ENCODE assay signal across 8 mouse cellular contexts in genomic region chrX:9221206-9221605, GRCm38 (mm10). TPM values are rescaled to one million over a fixed set of nuclear protein-coding genes. Genes with fewer than 3 reads are reported as not detected.
DNase-seq lines count a peak whose midpoint lies in the region; ATAC-seq and TF ChIP-seq lines count a peak whose summit lies in the region.
"Had no signal": no experiment of that assay in that cellular context is flagged by ENCODE, and none has a peak within 500 bp of the region (broad histone marks: within the 10 kb centered on the region; RNA-seq: fewer than 3 reads in every experiment).

No protein-coding gene starts in this region.

- ATAC-seq in kidney, embryonic 15.5 days (replicated peaks; ENCODE audit: low FRiP score) = no peak
- no peak for ATAC-seq in limb, embryonic 14.5 days (ENCODE audit: low FRiP score, low read depth)

- H3K27ac ChIP-seq in kidney, adult 2 months (ENCODE audit: insufficient read depth, low read depth, low read length) = no peak overlapping the region
- no peak overlapping the region for H3K27ac ChIP-seq in kidney, embryonic 15.5 days
- H3K27ac ChIP-seq in CH12.LX (ENCODE audit: insufficient read depth, low read depth) = no peak overlapping the region
- no peak overlapping the region for H3K27ac ChIP-seq in embryonic facial prominence, embryonic 10.5 days (replicated peaks)
- H3K27ac ChIP-seq in limb, embryonic 14.5 days (replicated peaks; ENCODE audit: low read depth, low read length) = no peak overlapping the region

- peak; percentile 56 for TF ChIP-seq RAD21 in CH12.LX (IDR thresholded peaks at IDR 0.05; ENCODE audit: low read depth, low read length)

- H3K9ac ChIP-seq in kidney, embryonic 15.5 days = no peak overlapping the region
- H3K9ac ChIP-seq in CH12.LX (ENCODE audit: insufficient read depth, low read depth) = no peak overlapping the region
- H3K9ac ChIP-seq in limb, embryonic 14.5 days (ENCODE audit: low read depth, low read length, severe bottlenecking) = no peak overlapping the region

- peak; percentile 50 for TF ChIP-seq CTCF in kidney, adult 2 months (conservative IDR thresholded peaks at IDR 0.05; ENCODE audit: insufficient read depth, insufficient read length, low read depth, low read length)
- peak in 1 of 2 experiments; percentile 74; a peak in 2 of 4 replicates for TF ChIP-seq CTCF in CH12.LX (conservative IDR thresholded peaks at IDR 0.05 in 1 of 2, IDR thresholded peaks at IDR 0.05 in 1 of 2; ENCODE audit: low read depth in 2 of 2, low read length in 2 of 2)

- in situ Hi-C loops in CH12.LX (cut with MboI; ENCODE audit: low pct_ligation_motif_present, low pct_unique_long_range_greater_than_20kb, low sequenced_read_pairs) = no loop called here

- dilution Hi-C loops in CH12.LX (cut with MboI; ENCODE audit: extremely low pct_ligation_motif_present, extremely low pct_unique_long_range_greater_than_20kb, low sequenced_read_pairs) = no loop called here

- no peak for TF ChIP-seq EP300 in CH12.LX (IDR thresholded peaks at IDR 0.05; ENCODE audit: low read length)

- no peaks in the 10 kb centered on the region for H3K27me3 ChIP-seq in kidney, adult 2 months (replicated peaks; ENCODE audit: control insufficient read depth, insufficient read depth, low read length)
- no peaks in the 10 kb centered on the region for H3K27me3 ChIP-seq in kidney, embryonic 15.5 days
- H3K27me3 ChIP-seq in CH12.LX (replicated peaks) = no peaks in the 10 kb centered on the region
- H3K27me3 ChIP-seq in embryonic facial prominence, embryonic 10.5 days (replicated peaks; ENCODE audit: low read depth, poor library complexity, severe bottlenecking) = no peaks in the 10 kb centered on the region
- no peaks in the 10 kb centered on the region for H3K27me3 ChIP-seq in limb, embryonic 14.5 days (ENCODE audit: control insufficient read depth, insufficient read depth, low read length)

- H3K4me1 ChIP-seq in kidney, adult 2 months (ENCODE audit: control insufficient read depth, insufficient read depth, low read length) = no peaks in the 10 kb centered on the region
- no peaks in the 10 kb centered on the region for H3K4me1 ChIP-seq in kidney, embryonic 15.5 days
- peaks cover 0 to 10% of the 10 kb centered on the region in 2 experiments; a peak in 2 of 4 replicates for H3K4me1 ChIP-seq in CH12.LX (ENCODE audit: control insufficient read depth in 1 of 2, insufficient read depth in 2 of 2)
- no peaks in the 10 kb centered on the region for H3K4me1 ChIP-seq in embryonic facial prominence, embryonic 10.5 days
- H3K4me1 ChIP-seq in limb, embryonic 14.5 days (ENCODE audit: control insufficient read depth, insufficient read depth, low read length) = no peaks in the 10 kb centered on the region

- H3K9me3 ChIP-seq in kidney, embryonic 15.5 days (replicated peaks) = no peaks in the 10 kb centered on the region
- no peaks in the 10 kb centered on the region for H3K9me3 ChIP-seq in CH12.LX (replicated peaks; ENCODE audit: low read length)
- no peaks in the 10 kb centered on the region; the same call in 1 of the 2 replicates for H3K9me3 ChIP-seq in embryonic facial prominence, embryonic 10.5 days
- H3K9me3 ChIP-seq in limb, embryonic 14.5 days (ENCODE audit: control insufficient read depth, low read length) = no peaks in the 10 kb centered on the region

- DNase-seq in kidney, adult 2 months = peak; percentile 61
- DNase-seq in CH12.LX (ENCODE audit: extremely low read depth) (peak; percentile 61), R1 (ENCODE audit: low read depth, low spot score) (peak; percentile 66)
- DNase-seq in embryonic facial prominence, embryonic 10.5 days (ENCODE audit: low spot score) = peak; percentile 49
- peak; percentile 20 for DNase-seq in limb, embryonic 14.5 days (ENCODE audit: low spot score)
- peak; percentile 53 for DNase-seq in retina, postnatal 1 day

- H3K36me3 ChIP-seq in kidney, adult 2 months (ENCODE audit: control insufficient read depth, insufficient read depth, low read length) = no peaks in the 10 kb centered on the region
- H3K36me3 ChIP-seq in kidney, embryonic 15.5 days = no peaks in the 10 kb centered on the region
- no peaks in the 10 kb centered on the region for H3K36me3 ChIP-seq in CH12.LX (replicated peaks in 1 of 2; ENCODE audit: control insufficient read depth in 1 of 2, insufficient read depth in 1 of 2, low read length in 1 of 2)
- H3K36me3 ChIP-seq in embryonic facial prominence, embryonic 10.5 days (replicated peaks) = no peaks in the 10 kb centered on the region
- no peaks in the 10 kb centered on the region for H3K36me3 ChIP-seq in limb, embryonic 14.5 days (ENCODE audit: control insufficient read depth, insufficient read depth, low read length)

- 15% methylated on average over 6 of the region's 6 CpGs for WGBS in kidney, adult 2 months
- WGBS in kidney, embryonic 15.5 days = 33% methylated on average over 6 of the region's 6 CpGs
- WGBS in embryonic facial prominence, embryonic 10.5 days = 35% methylated on average over 6 of the region's 6 CpGs
- 35% methylated on average over 6 of the region's 6 CpGs for WGBS in limb, embryonic 14.5 days

- no peaks in the 10 kb centered on the region for H3K79me2 ChIP-seq in CH12.LX (replicated peaks; ENCODE audit: control insufficient read depth, extremely low read depth, insufficient read depth, poor library complexity, severe bottlenecking)

- TF ChIP-seq POLR2A in kidney, adult 2 months (IDR thresholded peaks at IDR 0.05; ENCODE audit: low read depth, low read length) = no peak
- no peak for TF ChIP-seq POLR2A in CH12.LX (IDR thresholded peaks at IDR 0.05; ENCODE audit: low read depth, low read length)
- no peak for TF ChIP-seq POLR2A in limb, embryonic 14.5 days (IDR thresholded peaks at IDR 0.05; ENCODE audit: borderline replicate concordance, extremely low read depth, insufficient read depth, insufficient read length)

- H3K4me3 ChIP-seq in kidney, adult 2 months (ENCODE audit: insufficient read depth, low read depth, low read length) = no peak overlapping the region
- H3K4me3 ChIP-seq in kidney, embryonic 15.5 days (replicated peaks) = no peak overlapping the region
- no peak overlapping the region for H3K4me3 ChIP-seq in CH12.LX (replicated peaks in 1 of 3; ENCODE audit: low read depth in 2 of 3, low read length in 2 of 3, poor library complexity in 1 of 3)
- H3K4me3 ChIP-seq in embryonic facial prominence, embryonic 10.5 days = no peak overlapping the region
- H3K4me3 ChIP-seq in limb, embryonic 14.5 days (replicated peaks; ENCODE audit: low read length) = no peak overlapping the region

- H3K4me2 ChIP-seq in kidney, embryonic 15.5 days = no peak overlapping the region
- no peak overlapping the region for H3K4me2 ChIP-seq in CH12.LX (ENCODE audit: insufficient read depth, low read depth, poor library complexity, severe bottlenecking)
- H3K4me2 ChIP-seq in limb, embryonic 14.5 days (replicated peaks; ENCODE audit: low read depth, low read length, severe bottlenecking) = no peak overlapping the region

TF ChIP-seq in CH12.LX, 34 proteins besides CTCF, POLR2A, EP300 and RAD21:
- TF ChIP-seq SMC3 (IDR thresholded peaks at IDR 0.05; ENCODE audit: low read depth, low read length) (peak; percentile 71), NRF1 (IDR thresholded peaks at IDR 0.05; ENCODE audit: low read depth, low read length) (no peak)

RNA-seq across cellular contexts. Expression of gene Lancl3, which starts 21.5 kb away (rescaled TPM):
- polyA plus RNA-seq in kidney, adult 2 months (2012; rRNA removed) = 0.50 and 0.72 TPM in 2 replicates
- 0.99 and 1.3 TPM in 2 replicates for polyA plus RNA-seq in kidney, embryonic 15.5 days (2015; fragmentation: Nextera tagmentation; extraction: Ambion mirVana)
- not detected in 2 replicates for total RNA-seq in CH12.LX (2012; rRNA removed)
- total RNA-seq in CH12.LX (2014; rRNA removed) = not detected in 2 replicates
- 0.07 TPM in 1 of 2 replicates, not detected in the other for polyA plus RNA-seq in CH12.LX (2012; ENCODE audit: insufficient read length, low read depth)
- 0.26 and 0.43 TPM in 2 replicates for polyA plus RNA-seq in embryonic facial prominence, embryonic 10.5 days (2016; fragmentation: Nextera tagmentation; extraction: Ambion mirVana)
- polyA plus RNA-seq in limb, embryonic 14.5 days (2012; rRNA removed) = 0.29 and 0.60 TPM in 2 replicates
- 0.63 and 0.93 TPM in 2 replicates for polyA plus RNA-seq in limb, embryonic 14.5 days (2014; fragmentation: Nextera tagmentation; extraction: Ambion mirVana)

RNA-seq across cellular contexts. Expression of gene Gm14862, which starts 35.5 kb away (rescaled TPM):
- polyA plus RNA-seq in kidney, adult 2 months (2012; rRNA removed) = not detected in 2 replicates
- polyA plus RNA-seq in kidney, embryonic 15.5 days (2015; fragmentation: Nextera tagmentation; extraction: Ambion mirVana) = 0.27 TPM in 1 of 2 replicates, not detected in the other
- total RNA-seq in CH12.LX (2012; rRNA removed) = not detected in 2 replicates
- total RNA-seq in CH12.LX (2014; rRNA removed) = not detected in 2 replicates
- polyA plus RNA-seq in CH12.LX (2012; ENCODE audit: insufficient read length, low read depth) = not detected in 2 replicates
- polyA plus RNA-seq in embryonic facial prominence, embryonic 10.5 days (2016; fragmentation: Nextera tagmentation; extraction: Ambion mirVana) = not detected in 2 replicates
- not detected in 2 replicates for polyA plus RNA-seq in limb, embryonic 14.5 days (2012; rRNA removed)
- not detected in 2 replicates for polyA plus RNA-seq in limb, embryonic 14.5 days (2014; fragmentation: Nextera tagmentation; extraction: Ambion mirVana)
- total RNA-seq: gastrocnemius, postnatal 4 days had no signal

RNA-seq across cellular contexts. Expression of gene Xk, which starts 51.4 kb away (rescaled TPM):
- polyA plus RNA-seq in kidney, adult 2 months (2012; rRNA removed) = 0.28 and 0.37 TPM in 2 replicates
- 1.4 and 2.2 TPM in 2 replicates for polyA plus RNA-seq in kidney, embryonic 15.5 days (2015; fragmentation: Nextera tagmentation; extraction: Ambion mirVana)
- total RNA-seq in CH12.LX (2012; rRNA removed) (0.68 and 0.88 TPM in 2 replicates), CH12.LX (2014; rRNA removed) (0.05 and 0.08 TPM in 2 replicates)
- polyA plus RNA-seq in CH12.LX (2012; ENCODE audit: insufficient read length, low read depth) = 0.35 and 0.44 TPM in 2 replicates
- polyA plus RNA-seq in embryonic facial prominence, embryonic 10.5 days (2016; fragmentation: Nextera tagmentation; extraction: Ambion mirVana) = 2.0 TPM in 2 replicates
- 0.84 and 0.95 TPM in 2 replicates for polyA plus RNA-seq in limb, embryonic 14.5 days (2012; rRNA removed)
- polyA plus RNA-seq in limb, embryonic 14.5 days (2014; fragmentation: Nextera tagmentation; extraction: Ambion mirVana) = 0.80 and 0.86 TPM in 2 replicates
